Comparison of ENCODE assay signal across 9 mouse cellular contexts in genomic region chr13:46417594-46417993, GRCm38 (mm10). TPM values are rescaled to one million over a fixed set of nuclear protein-coding genes. Genes with fewer than 3 reads are reported as not detected.
DNase-seq lines count a peak whose midpoint lies in the region; ATAC-seq and TF ChIP-seq lines count a peak whose summit lies in the region.
"Had no signal": no experiment of that assay in that cellular context is flagged by ENCODE, and none has a peak within 500 bp of the region (broad histone marks: within the 10 kb centered on the region; RNA-seq: fewer than 3 reads in every experiment).

No protein-coding gene starts in this region.

- peak overlapping the region; percentile 78 for H3K4me2 ChIP-seq in heart, embryonic 13.5 days
- peak overlapping the region; percentile 99 for H3K4me2 ChIP-seq in forebrain, embryonic 15.5 days (replicated peaks)
- peak overlapping the region; percentile 70; the same call in 1 of the 2 replicates for H3K4me2 ChIP-seq in liver, embryonic 13.5 days

- 73% methylated on average over 5 of the region's 5 CpGs for WGBS in heart, embryonic 13.5 days
- 78% methylated on average over 5 of the region's 5 CpGs for WGBS in forebrain, embryonic 15.5 days
- WGBS in liver, embryonic 13.5 days (ENCODE audit: insufficient replicate concordance), result 62% methylated on average over 5 of the region's 5 CpGs

- no peaks in the 10 kb centered on the region for H3K9me3 ChIP-seq in heart, embryonic 13.5 days
- H3K9me3 ChIP-seq in E14TG2a.4 (ENCODE audit: low read length), result no peaks in the 10 kb centered on the region
- H3K9me3 ChIP-seq in forebrain, embryonic 15.5 days, result no peaks in the 10 kb centered on the region
- H3K9me3 ChIP-seq in liver, embryonic 13.5 days (replicated peaks), result no peaks in the 10 kb centered on the region

- no peak for TF ChIP-seq CTCF in E14TG2a.4 (conservative IDR thresholded peaks at IDR 0.05; ENCODE audit: low read length)

- peaks cover 15% of the 10 kb centered on the region for H3K27me3 ChIP-seq in heart, embryonic 13.5 days (replicated peaks)
- H3K27me3 ChIP-seq in E14TG2a.4 (ENCODE audit: insufficient read depth, low read length), result peaks cover 57% of the 10 kb centered on the region
- no peaks in the 10 kb centered on the region for H3K27me3 ChIP-seq in forebrain, embryonic 15.5 days
- peaks cover 42% of the 10 kb centered on the region for H3K27me3 ChIP-seq in liver, embryonic 13.5 days

- peaks cover 31% of the 10 kb centered on the region for H3K4me1 ChIP-seq in heart, embryonic 13.5 days
- peaks cover 19% of the 10 kb centered on the region for H3K4me1 ChIP-seq in E14TG2a.4 (replicated peaks; ENCODE audit: low read depth, low read length)
- H3K4me1 ChIP-seq in forebrain, embryonic 15.5 days, result peaks cover 11% of the 10 kb centered on the region; the same call in 1 of the 2 replicates
- H3K4me1 ChIP-seq in liver, embryonic 13.5 days (replicated peaks), result no peaks in the 10 kb centered on the region

- no peak for ATAC-seq in heart, embryonic 13.5 days (ENCODE audit: extremely low read depth, insufficient number of reproducible peaks, low FRiP score, low TSS enrichment)
- no peak; the same call in 1 of the 2 replicates for ATAC-seq in forebrain, embryonic 15.5 days (replicated peaks)
- ATAC-seq in liver, embryonic 13.5 days (ENCODE audit: low read depth), result no peak
- ATAC-seq in inflammation-experienced regulatory T-cells, adult 6 months, result no peak
- ATAC-seq: activated CD4-positive, CD25-positive, alpha-beta regulatory T cell, adult 4 months had no signal

- no peak for DNase-seq in heart, postnatal 36 days
- DNase-seq in liver, embryonic 13.5 days, result no peak
- DNase-seq in layer of hippocampus, postnatal 14 days (ENCODE audit: low spot score in 2 of 2), result no peak
- DNase-seq in natural killer cell, adult 2 months (ENCODE audit: low spot score in 2 of 2), result no peak

- 0 out of 2 replicates have a peak, but pooled peaks cover under 1% of the 10 kb centered on the region for H3K36me3 ChIP-seq in heart, embryonic 13.5 days
- H3K36me3 ChIP-seq in E14TG2a.4 (ENCODE audit: insufficient read depth, low read length), result no peaks in the 10 kb centered on the region
- no peaks in the 10 kb centered on the region for H3K36me3 ChIP-seq in forebrain, embryonic 15.5 days
- no peaks in the 10 kb centered on the region for H3K36me3 ChIP-seq in liver, embryonic 13.5 days

- peak overlapping the region; percentile 99 for H3K9ac ChIP-seq in heart, embryonic 13.5 days
- 0 out of 2 replicates have a peak overlapping the region, but pooled peaks have one; percentile 76 for H3K9ac ChIP-seq in forebrain, embryonic 15.5 days (replicated peaks)
- H3K9ac ChIP-seq in liver, embryonic 13.5 days, result no peak overlapping the region

- peak overlapping the region; percentile 99 for H3K27ac ChIP-seq in heart, embryonic 13.5 days (replicated peaks)
- no peak overlapping the region for H3K27ac ChIP-seq in forebrain, embryonic 15.5 days (replicated peaks)
- no peak overlapping the region for H3K27ac ChIP-seq in liver, embryonic 13.5 days

- intact Hi-C loops in heart, postnatal 36 days (cut with DNase I), result loop anchor here (5.0 kb wide), 1 partner anchor 105 kb away; no protein-coding TSS in a partner anchor

- H3K4me3 ChIP-seq in heart, embryonic 13.5 days, result peak overlapping the region; percentile 85
- H3K4me3 ChIP-seq in E14TG2a.4 (replicated peaks; ENCODE audit: low read length), result peak overlapping the region; percentile 71
- peak overlapping the region; percentile 74 for H3K4me3 ChIP-seq in forebrain, embryonic 15.5 days
- H3K4me3 ChIP-seq in liver, embryonic 13.5 days (replicated peaks), result no peak overlapping the region

RNA-seq across cellular contexts. Expression of gene Rbm24, which starts 0.6 kb away (rescaled TPM):
- 34.9 and 44.8 TPM in 2 replicates for polyA plus RNA-seq in heart, embryonic 13.5 days (2015; fragmentation: Nextera tagmentation; extraction: Ambion mirVana)
- total RNA-seq in heart, postnatal 36 days (2021), result 100 to 1,000 TPM; 181 to 191 TPM
- 9.4 and 9.7 TPM in 2 replicates for polyA plus RNA-seq in forebrain, embryonic 15.5 days (2015; fragmentation: Nextera tagmentation; extraction: Ambion mirVana)
- 0.14 and 0.17 TPM in 2 replicates for polyA plus RNA-seq in liver, embryonic 13.5 days (2015; fragmentation: Nextera tagmentation; extraction: Ambion mirVana)
- under 1 TPM in 2 of 3 experiments, not detected in 1; 0.15 to 0.67 TPM for polyA plus RNA-seq in inflammation-experienced regulatory T-cells, adult 6 months (2017; shearing (Covaris generic))
- 10 to 100 TPM; 15.4 to 17.2 TPM for total RNA-seq in layer of hippocampus, postnatal 14 days (2021)
- polyA plus RNA-seq: activated CD4-positive, CD25-positive, alpha-beta regulatory T cell, adult 4 months had no signal
